Mouse (Mus musculus) testis, adult 2 months (tissue): ENCODE results near the gene Klf15. TPM values are rescaled to one million over a fixed set of nuclear protein-coding genes. Genes with fewer than 3 reads are reported as not detected.
A peak's percentile ranks its signal among the peaks of the same experiment; 100 is the strongest.

Source experiments
- H3K27ac ChIP-seq: fragments of 200-500 bp; 2 replicates; pipeline ENCODE4 v1.5.1; 2012; ENCODE audit warnings: low read depth, low read length; ENCODE audit not compliant: control insufficient read depth, insufficient read depth
- H3K27me3 ChIP-seq: fragments of 200-500 bp; 2 replicates; pipeline ENCODE4 v1.6.1; 2012; ENCODE audit warnings: mild to moderate bottlenecking, low read length, moderate library complexity; ENCODE audit not compliant: control insufficient read depth, insufficient read depth
- H3K36me3 ChIP-seq: fragments of 200-500 bp; 2 replicates; pipeline ENCODE4 v1.6.1; 2012; ENCODE audit warnings: mild to moderate bottlenecking, low read length; ENCODE audit not compliant: control insufficient read depth, insufficient read depth
- H3K4me1 ChIP-seq: fragments of 200-500 bp; 2 replicates; pipeline ENCODE4 v1.6.1; 2012; ENCODE audit warnings: low read length; ENCODE audit not compliant: control insufficient read depth, insufficient read depth
- H3K4me3 ChIP-seq: fragments of 200-500 bp; 2 replicates; pipeline ENCODE4 v1.5.1; 2012; ENCODE audit warnings: low read depth, mild to moderate bottlenecking, low read length, moderate library complexity, mixed read lengths; ENCODE audit not compliant: control insufficient read depth
- CTCF ChIP-seq: fragments of 200-500 bp; IDR thresholded peaks from 2 replicates; pipeline ENCODE4 v1.5.1; 2012; ENCODE audit warnings: low read depth, mild to moderate bottlenecking, inconsistent platforms, low read length, moderate library complexity; ENCODE audit not compliant: control insufficient read depth, insufficient read depth, insufficient replicate concordance
- POLR2A ChIP-seq: fragments of 200-500 bp; IDR thresholded peaks from 2 replicates; pipeline ENCODE4 v1.6.1; 2012; ENCODE audit warnings: low read depth, mild to moderate bottlenecking, inconsistent platforms, low read length, moderate library complexity; ENCODE audit not compliant: control insufficient read depth
- polyA plus RNA-seq: library from polyadenylated mRNA; depleted of rRNA; stranded (reverse); fragments of >200 nt; gene quantifications from 2 replicates; pipeline ENCODE4 v1.2.3, GENCODE M21; 2012

Klf15 gene
- polyA plus RNA-seq, 1 experiment, result 7.6 TPM

DNA sequence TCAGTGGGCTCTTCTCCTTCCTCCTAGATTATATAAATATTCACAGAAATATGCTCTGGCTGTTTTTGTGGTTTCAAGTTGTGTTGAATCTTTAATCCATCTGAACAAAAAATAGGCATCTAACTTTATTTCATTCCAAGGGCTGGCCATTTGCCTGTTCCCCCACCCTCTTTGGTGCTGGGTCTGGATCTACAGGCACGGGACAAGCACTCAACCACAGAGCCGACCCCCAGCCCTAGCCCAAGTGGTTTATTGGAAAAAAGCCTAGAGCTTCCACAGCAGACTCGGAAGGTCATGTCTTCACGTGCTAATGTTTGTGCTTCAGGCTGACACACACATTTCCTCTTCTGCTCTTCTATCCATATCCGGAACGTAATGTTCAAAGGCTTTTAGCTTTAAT lies 43.5 kb downstream of the Klf15 start:
- TF ChIP-seq CTCF (no peak), POLR2A (no peak)
- Histone ChIP-seq H3K27ac (no peak overlapping the region), H3K4me3 (no peak overlapping the region), H3K27me3 (no peaks in the 10 kb centered on the region), H3K36me3 (no peaks in the 10 kb centered on the region), H3K4me1 (peaks cover 6% of the 10 kb centered on the region)

DNA sequence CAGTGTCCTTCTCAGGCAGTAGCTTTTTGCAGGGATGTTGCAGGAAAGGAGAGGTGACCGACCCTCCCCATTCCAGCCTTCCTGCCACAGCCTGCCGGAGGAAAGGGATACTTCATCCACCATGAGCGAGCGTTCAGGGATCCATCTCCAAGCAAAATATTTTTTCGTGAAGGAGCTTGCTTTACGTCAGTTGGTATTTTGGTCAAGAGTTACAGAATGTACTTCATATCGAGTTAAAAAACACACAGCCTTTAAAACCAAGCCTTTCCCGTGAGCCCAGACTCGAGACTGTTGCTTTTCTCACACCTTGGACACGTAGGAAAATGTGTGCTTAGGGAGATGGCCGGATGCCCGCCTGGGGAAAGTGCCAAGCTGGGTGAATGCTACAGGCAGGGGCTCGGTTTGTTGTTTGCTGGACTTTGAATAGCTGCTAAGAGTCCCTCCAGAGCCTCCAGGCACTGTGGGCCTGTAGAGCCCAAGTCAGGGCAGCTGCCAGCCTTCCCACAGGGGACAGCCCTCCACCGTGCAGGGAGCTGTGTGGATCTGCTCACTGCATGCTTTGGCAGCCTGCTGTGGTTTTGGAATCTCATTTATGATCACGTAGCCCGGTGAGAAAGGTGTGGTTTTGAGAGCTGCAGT lies 44.4 kb downstream of the Klf15 start:
- no peaks in the 10 kb centered on the region for H3K27me3 ChIP-seq
- peak overlapping the region; percentile 36 for H3K27ac ChIP-seq
- H3K36me3 ChIP-seq, result no peaks in the 10 kb centered on the region
- no peak for TF ChIP-seq CTCF
- no peak for TF ChIP-seq POLR2A
- no peak overlapping the region for H3K4me3 ChIP-seq
- H3K4me1 ChIP-seq, result peaks cover 6% of the 10 kb centered on the region

DNA sequence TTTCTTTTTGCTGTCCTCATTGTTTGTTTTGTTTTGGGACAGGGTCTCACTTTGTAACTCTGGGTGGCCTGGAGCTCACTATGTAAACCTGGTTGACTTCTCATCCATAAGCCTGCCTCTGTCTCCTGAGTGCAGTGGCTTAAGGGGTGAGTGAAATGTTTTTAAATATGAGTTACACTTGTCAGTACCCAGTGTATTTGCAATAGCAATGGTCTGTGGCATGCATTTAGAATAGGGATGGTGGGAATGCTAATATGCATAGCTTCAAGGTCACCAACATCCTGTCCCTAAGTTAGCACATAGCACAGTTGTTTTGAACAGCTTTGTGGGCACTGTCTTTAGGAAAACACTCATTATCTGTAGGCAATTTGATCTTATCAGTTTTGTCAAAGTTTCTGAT lies 45.1 kb downstream of the Klf15 start:
- H3K4me3 ChIP-seq, result no peak overlapping the region
- H3K27ac ChIP-seq, result peak overlapping the region; percentile 62; the same call in 1 of the 2 replicates
- H3K27me3 ChIP-seq, result no peaks in the 10 kb centered on the region
- no peaks in the 10 kb centered on the region for H3K36me3 ChIP-seq
- TF ChIP-seq POLR2A (no peak), CTCF (no peak)
- peaks cover 6% of the 10 kb centered on the region for H3K4me1 ChIP-seq

DNA sequence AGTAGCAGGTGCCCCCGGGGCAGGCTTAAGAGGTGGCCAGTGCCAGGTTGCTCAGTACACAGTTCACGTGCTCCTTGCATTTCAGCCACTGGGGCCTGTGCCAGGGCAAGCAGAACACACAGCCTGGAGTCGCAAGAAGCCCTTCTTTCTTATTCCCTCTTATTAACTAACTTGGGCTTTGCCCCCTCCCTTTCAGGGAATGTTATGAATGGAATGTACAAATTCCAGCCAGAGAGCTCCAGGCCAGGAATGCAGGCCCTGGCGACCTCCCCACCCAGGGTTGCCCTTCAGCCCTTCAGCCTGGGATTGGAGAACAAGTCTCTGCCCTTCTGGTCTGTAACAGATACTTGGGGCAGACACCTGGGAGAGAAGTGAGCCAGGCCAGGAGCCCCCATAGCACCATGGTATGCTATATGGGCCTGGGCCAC lies 45.8 kb downstream of the Klf15 start:
- H3K36me3 ChIP-seq, result no peaks in the 10 kb centered on the region
- peaks cover 6% of the 10 kb centered on the region for H3K4me1 ChIP-seq
- no peak overlapping the region for H3K4me3 ChIP-seq
- TF ChIP-seq POLR2A (no peak), CTCF (no peak)
- peak overlapping the region; percentile 62 for H3K27ac ChIP-seq
- H3K27me3 ChIP-seq, result no peaks in the 10 kb centered on the region

DNA sequence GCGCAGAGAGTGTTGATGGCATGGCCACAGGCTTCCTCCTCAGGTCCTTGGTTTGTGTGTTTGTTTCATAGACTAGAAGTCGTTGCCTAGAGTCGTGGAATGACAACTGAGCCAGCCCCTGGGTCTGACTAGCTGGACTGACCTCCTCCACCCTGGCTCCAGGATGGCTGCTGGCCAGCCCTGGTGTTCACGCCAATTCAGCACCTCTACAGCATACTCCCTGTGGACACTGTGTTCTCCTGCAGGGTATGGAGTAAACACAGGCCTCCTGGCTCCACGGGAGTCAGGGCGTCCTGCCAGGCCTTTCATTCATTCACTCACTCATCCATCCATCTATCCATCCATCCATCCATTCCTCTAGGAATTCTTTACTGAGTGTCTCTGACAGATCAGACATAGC lies 46.7 kb downstream of the Klf15 start:
- peaks cover 6% of the 10 kb centered on the region for H3K4me1 ChIP-seq
- H3K4me3 ChIP-seq, result no peak overlapping the region
- no peak for TF ChIP-seq POLR2A
- TF ChIP-seq CTCF, result no peak
- H3K27ac ChIP-seq, result peak overlapping the region; percentile 30; the same call in 1 of the 2 replicates
- H3K36me3 ChIP-seq, result no peaks in the 10 kb centered on the region
- H3K27me3 ChIP-seq, result no peaks in the 10 kb centered on the region

DNA sequence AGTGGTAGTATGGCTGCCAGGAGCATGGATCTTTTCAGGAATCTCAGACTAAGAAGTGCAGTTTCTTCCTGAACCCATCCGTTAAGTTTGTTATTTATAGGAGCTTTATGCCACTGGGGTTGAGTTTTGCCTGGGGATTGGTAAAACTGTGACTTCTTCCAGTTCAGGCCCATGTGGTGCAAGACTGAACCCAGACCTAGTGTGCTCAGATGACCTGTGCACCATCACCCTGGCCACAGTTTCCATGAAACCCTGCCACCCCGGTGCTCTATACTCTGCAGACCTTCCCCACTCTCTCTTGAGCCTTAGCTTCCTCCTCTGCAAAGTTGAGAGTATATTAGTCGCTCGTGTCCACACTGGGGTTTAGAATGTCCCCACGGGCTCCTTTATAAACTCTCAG lies 50.0 kb downstream of the Klf15 start:
- no peaks in the 10 kb centered on the region for H3K27me3 ChIP-seq
- no peaks in the 10 kb centered on the region for H3K36me3 ChIP-seq
- no peak overlapping the region for H3K4me3 ChIP-seq
- H3K4me1 ChIP-seq, result peaks cover 6% of the 10 kb centered on the region
- no peak overlapping the region for H3K27ac ChIP-seq
- TF ChIP-seq POLR2A (no peak), CTCF (no peak)

DNA sequence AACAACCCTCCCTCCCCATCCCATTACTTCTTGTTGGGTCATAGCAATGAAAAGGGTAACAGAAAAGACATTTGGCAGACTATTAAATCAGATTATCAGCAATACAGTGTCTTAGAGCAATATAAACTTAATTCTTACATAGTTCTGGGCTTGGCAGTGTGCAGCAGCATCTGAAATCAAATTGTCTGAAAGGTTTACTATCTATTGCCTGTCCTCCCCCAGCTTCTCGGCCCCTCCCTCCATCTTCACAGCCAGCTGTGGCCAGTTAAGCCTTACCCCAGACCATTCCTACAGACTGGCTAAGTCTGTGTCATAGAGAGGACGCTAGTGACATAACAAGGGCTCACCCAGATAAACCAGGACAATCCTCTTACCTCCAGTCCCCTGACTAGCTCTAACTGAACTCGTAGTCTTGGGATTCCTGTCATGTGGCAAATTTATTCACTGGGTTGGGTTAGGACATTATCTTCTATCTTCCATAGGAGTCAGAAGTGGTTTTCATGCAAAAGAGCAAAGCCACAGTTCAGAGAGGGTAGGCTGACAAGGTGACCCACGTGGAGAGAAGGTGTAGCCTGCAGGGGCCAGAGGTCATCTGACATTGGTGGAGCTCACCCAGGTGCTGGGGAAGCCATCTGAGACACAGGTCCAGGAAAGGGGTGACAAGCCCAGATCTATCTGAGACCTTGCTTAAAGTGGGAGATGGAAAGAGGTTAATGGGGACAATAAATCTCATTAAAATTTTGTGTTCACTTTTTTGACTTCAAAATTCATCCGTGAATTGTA lies 50.9 kb downstream of the Klf15 start:
- no peak overlapping the region for H3K4me3 ChIP-seq
- H3K36me3 ChIP-seq, result no peaks in the 10 kb centered on the region
- H3K4me1 ChIP-seq, result peaks cover 3% of the 10 kb centered on the region; the same call in 1 of the 2 replicates
- TF ChIP-seq CTCF, result no peak
- no peak overlapping the region for H3K27ac ChIP-seq
- H3K27me3 ChIP-seq, result no peaks in the 10 kb centered on the region
